12 mouse cellular contexts compared by ENCODE assay signal in the genomic region with DNA sequence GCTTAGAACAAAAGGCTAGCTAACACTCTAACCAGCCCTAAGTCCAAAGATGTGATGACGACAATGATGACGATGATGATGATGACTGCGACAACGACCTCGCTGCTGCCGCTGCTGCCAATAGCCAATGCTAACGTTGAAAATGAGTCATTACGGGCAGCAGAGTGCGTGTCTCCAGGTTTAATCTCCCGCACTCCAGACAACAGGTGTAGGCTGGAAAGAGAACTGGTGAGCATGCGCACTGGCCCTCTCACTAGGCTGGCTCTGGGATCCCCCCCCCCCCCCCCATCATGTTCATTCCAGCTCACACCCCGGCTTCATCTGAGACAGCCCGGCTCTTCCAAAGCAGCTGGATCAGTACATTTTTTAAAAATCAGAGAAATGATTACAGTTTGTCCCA.
A peak's percentile ranks its signal among the peaks of the same experiment; 100 is the strongest.
DNase-seq lines count a peak whose midpoint lies in the region; ATAC-seq lines count a peak whose summit lies in the region.
"Had no signal": no experiment of that assay in that cellular context is flagged by ENCODE, and none has a peak within 500 bp of the region (broad histone marks: within the 10 kb centered on the region; RNA-seq: fewer than 3 reads in every experiment).

No protein-coding gene starts in this region.

- WGBS in hindbrain, embryonic 16.5 days, result 65% methylated on average over 13 of the region's 13 CpGs
- 61% methylated on average over 13 of the region's 13 CpGs for WGBS in hindbrain, embryonic 12.5 days

- no peak overlapping the region for H3K27ac ChIP-seq in hindbrain, embryonic 16.5 days (ENCODE audit: low read depth, low read length)
- no peak overlapping the region for H3K27ac ChIP-seq in hindbrain, embryonic 12.5 days
- H3K27ac ChIP-seq: neural tube, embryonic 12.5 days had no signal

- peak; percentile 28 for DNase-seq in adrenal gland, adult 8-10 months
- DNase-seq in adrenal gland, adult 18-20 months (ENCODE audit: low spot score in 2 of 2), result no peak
- peak; percentile 51 to 58 for DNase-seq in right cerebral cortex, adult 2 months (ENCODE audit: low spot score in 2 of 2)
- DNase-seq in right cerebral cortex, postnatal 25 days, result no peak
- DNase-seq in cerebellum, adult 9-10 months, result no peak
- DNase-seq: cerebellum, postnatal 25 days; gastrocnemius, postnatal 25 days; kidney, adult 9 months had no signal

- no peak overlapping the region for H3K4me3 ChIP-seq in hindbrain, embryonic 16.5 days (ENCODE audit: low read length)
- no peak overlapping the region for H3K4me3 ChIP-seq in hindbrain, embryonic 12.5 days
- H3K4me3 ChIP-seq: neural tube, embryonic 12.5 days had no signal

- H3K27me3 ChIP-seq in hindbrain, embryonic 16.5 days (replicated peaks; ENCODE audit: control insufficient read depth, insufficient read depth, low read length), result no peaks in the 10 kb centered on the region
- H3K27me3 ChIP-seq in hindbrain, embryonic 12.5 days, result peaks cover 3% of the 10 kb centered on the region; the same call in 1 of the 2 replicates
- H3K27me3 ChIP-seq: neural tube, embryonic 12.5 days had no signal

- H3K4me2 ChIP-seq in hindbrain, embryonic 16.5 days (ENCODE audit: low read length), result peak overlapping the region; percentile 6; the same call in 1 of the 2 replicates
- no peak overlapping the region for H3K4me2 ChIP-seq in hindbrain, embryonic 12.5 days (replicated peaks)
- H3K4me2 ChIP-seq: neural tube, embryonic 12.5 days had no signal

- no peak overlapping the region for H3K9ac ChIP-seq in hindbrain, embryonic 16.5 days (ENCODE audit: low read depth, low read length)
- no peak overlapping the region for H3K9ac ChIP-seq in hindbrain, embryonic 12.5 days
- H3K9ac ChIP-seq: neural tube, embryonic 12.5 days had no signal

- H3K9me3 ChIP-seq in hindbrain, embryonic 16.5 days (ENCODE audit: control insufficient read depth, low read length), result no peaks in the 10 kb centered on the region
- H3K9me3 ChIP-seq in hindbrain, embryonic 12.5 days (replicated peaks), result no peaks in the 10 kb centered on the region
- H3K9me3 ChIP-seq: neural tube, embryonic 12.5 days had no signal

- no peak for ATAC-seq in hindbrain, embryonic 16.5 days
- ATAC-seq in hindbrain, embryonic 12.5 days (ENCODE audit: low FRiP score), result no peak
- ATAC-seq in inflammation-experienced regulatory T-cells, adult 6 months, result no peak

- no peaks in the 10 kb centered on the region for H3K36me3 ChIP-seq in hindbrain, embryonic 16.5 days (ENCODE audit: control insufficient read depth, insufficient read depth, low read length)
- H3K36me3 ChIP-seq in hindbrain, embryonic 12.5 days, result no peaks in the 10 kb centered on the region
- H3K36me3 ChIP-seq: neural tube, embryonic 12.5 days had no signal

- no peaks in the 10 kb centered on the region for H3K4me1 ChIP-seq in hindbrain, embryonic 16.5 days (ENCODE audit: control insufficient read depth, insufficient read depth, low read depth, low read length)
- 0 out of 2 replicates have a peak, but pooled peaks cover 5% of the 10 kb centered on the region for H3K4me1 ChIP-seq in hindbrain, embryonic 12.5 days
- H3K4me1 ChIP-seq: neural tube, embryonic 12.5 days had no signal

Comparison
In these comparisons a context has a peak if more than half of its experiments do, and no peak if none do; other contexts are left out.
1. DNase-seq: peak in adrenal gland, adult 8-10 months (single experiment) and right cerebral cortex, adult 2 months (2 of 2); none in adrenal gland, adult 18-20 months (0 of 2), right cerebral cortex, postnatal 25 days (single experiment) and cerebellum, adult 9-10 months (single experiment).